Mouse (Mus musculus) lung, adult 2 months (tissue): ENCODE measurements at regions not wholly inside any gene's neighbourhood (a gene's known extent, or its start where the extent isn't known, plus 50 kb on each side); places are given as distances from the start of the nearest gene placed in this dataset.

ENCODE experiments used
- CTCF ChIP-seq: fragments of 200-500 bp; IDR thresholded peaks from 2 replicates; pipeline ENCODE4 v1.5.1; 2011; ENCODE audit warnings: mild to moderate bottlenecking, low read length, control low read depth; ENCODE audit not compliant: insufficient read depth
- POLR2A ChIP-seq: fragments of 200-500 bp; IDR thresholded peaks from 2 replicates; pipeline ENCODE4 v1.6.1; 2011; ENCODE audit warnings: low read depth, mild to moderate bottlenecking, control low read depth, low read length, borderline replicate concordance; ENCODE audit errors: extremely low read depth

DNA sequence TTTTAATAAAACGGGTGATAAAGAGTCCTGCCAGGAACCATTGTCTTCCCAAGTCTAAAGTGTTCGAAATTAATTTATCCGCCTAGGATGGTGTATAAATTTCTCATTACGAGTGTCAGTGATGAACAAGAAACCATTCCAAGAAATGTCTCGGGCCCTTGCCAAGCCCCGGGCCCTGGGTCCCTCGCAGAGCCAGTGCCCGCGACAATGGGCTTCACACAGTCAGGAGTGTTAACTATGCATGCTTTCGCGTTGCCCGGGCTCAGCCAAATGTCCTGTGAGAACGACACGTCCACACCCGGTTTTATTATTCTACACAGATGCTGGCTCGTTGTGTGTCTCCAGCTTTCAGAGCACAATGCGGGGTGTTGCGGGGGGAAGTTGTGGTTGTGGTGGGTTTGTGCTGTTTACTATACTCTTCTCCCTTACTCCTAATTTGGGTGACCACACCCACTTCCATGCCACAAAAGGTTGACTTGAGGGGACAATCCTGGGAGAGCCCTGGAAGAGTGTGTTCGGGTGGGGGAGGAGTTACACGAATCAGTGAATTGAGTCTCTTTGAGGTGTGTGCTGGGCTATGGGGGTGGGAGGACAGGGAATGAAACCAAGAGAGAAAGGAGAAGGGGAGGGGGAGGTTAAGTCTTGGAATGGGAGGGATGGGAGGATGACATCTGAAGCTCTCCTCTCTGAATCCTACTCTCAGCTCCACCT, 166.5 kb downstream of the Inhbb start:
- TF ChIP-seq POLR2A = no peak
- no peak for TF ChIP-seq CTCF
